Mouse (Mus musculus): ENCODE results near the gene Stat5b. TPM values are rescaled to one million over a fixed set of nuclear protein-coding genes. Genes with fewer than 3 reads are reported as not detected.

Stat5b gene
- total and polyA plus RNA-seq, 2 experiments from 2014 or later = 8.8 to 22.6 TPM

DNA sequence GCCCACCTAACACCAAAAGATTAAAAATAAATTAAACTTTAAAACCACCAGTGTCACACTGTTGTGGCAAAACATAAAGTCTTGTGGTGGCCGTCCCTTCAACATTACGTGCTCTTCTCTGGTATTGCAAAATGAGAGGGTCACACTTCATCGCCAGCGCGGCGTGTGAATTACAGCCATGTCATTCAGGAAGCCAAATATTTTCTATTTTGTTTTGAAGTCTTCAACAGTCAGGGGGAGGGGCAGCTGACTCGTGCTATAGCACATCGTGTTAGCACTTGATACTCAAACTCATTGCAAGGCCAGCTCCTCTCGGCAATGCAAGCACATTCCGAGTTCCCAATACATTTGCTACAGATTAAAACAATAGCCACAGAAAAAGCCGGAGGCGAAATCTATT, 9.7 kb downstream of the Stat5b start:
- H3K9me3 ChIP-seq (ENCODE audit: low read length) = no peaks in the 10 kb centered on the region
- DNase-seq (no peak), ATAC-seq (no peak)
- H3K4me3 ChIP-seq (ENCODE audit: low read depth, low read length) = no peak overlapping the region
- no peak overlapping the region for H3K4me2 ChIP-seq (ENCODE audit: low read depth)
- H3K27me3 ChIP-seq (ENCODE audit: insufficient read depth, low read length) = no peaks in the 10 kb centered on the region
- no peaks in the 10 kb centered on the region for H3K36me3 ChIP-seq (ENCODE audit: insufficient read depth)
- TF ChIP-seq CTCF (IDR thresholded peaks at IDR 0.05; ENCODE audit: low read depth) = no peak
- WGBS = 80% methylated on average over 12 of the region's 12 CpGs
- H3K9ac ChIP-seq = no peak overlapping the region
- H3K27ac ChIP-seq (ENCODE audit: low read depth, low read length) = no peak overlapping the region
- H3K4me1 ChIP-seq (ENCODE audit: insufficient read depth) = no peaks in the 10 kb centered on the region

DNA sequence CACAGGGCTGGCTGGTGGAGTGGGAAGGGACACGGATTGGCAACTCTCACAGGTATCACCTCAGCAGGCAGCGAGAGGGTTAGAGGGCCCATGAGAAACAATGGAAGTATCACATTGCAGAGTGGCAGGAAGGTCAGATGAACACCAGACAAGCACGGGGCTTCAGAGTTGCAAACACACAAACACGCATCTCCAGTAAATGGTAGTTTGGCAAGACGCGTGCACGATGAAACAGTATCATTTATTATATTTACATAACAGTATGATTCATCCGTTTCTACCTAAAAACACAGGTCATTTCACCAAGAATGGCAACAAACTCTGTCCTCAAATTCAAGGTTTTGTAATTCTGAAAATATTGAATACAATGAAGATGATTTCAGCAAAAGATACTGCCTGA, 11.0 kb downstream of the Stat5b start:
- Histone ChIP-seq H3K27me3 (ENCODE audit: insufficient read depth, low read length) (no peaks in the 10 kb centered on the region), H3K9me3 (ENCODE audit: low read length) (no peaks in the 10 kb centered on the region), H3K4me1 (ENCODE audit: insufficient read depth) (no peaks in the 10 kb centered on the region), H3K36me3 (ENCODE audit: insufficient read depth) (no peaks in the 10 kb centered on the region), H3K4me2 (ENCODE audit: low read depth) (no peak overlapping the region), H3K9ac (no peak overlapping the region), H3K27ac (ENCODE audit: low read depth, low read length) (no peak overlapping the region), H3K4me3 (ENCODE audit: low read depth, low read length) (no peak overlapping the region)
- TF ChIP-seq CTCF (IDR thresholded peaks at IDR 0.05; ENCODE audit: low read depth) = no peak
- 82% methylated on average over 8 of the region's 8 CpGs for WGBS
- ATAC-seq (no peak), DNase-seq (no peak)

DNA sequence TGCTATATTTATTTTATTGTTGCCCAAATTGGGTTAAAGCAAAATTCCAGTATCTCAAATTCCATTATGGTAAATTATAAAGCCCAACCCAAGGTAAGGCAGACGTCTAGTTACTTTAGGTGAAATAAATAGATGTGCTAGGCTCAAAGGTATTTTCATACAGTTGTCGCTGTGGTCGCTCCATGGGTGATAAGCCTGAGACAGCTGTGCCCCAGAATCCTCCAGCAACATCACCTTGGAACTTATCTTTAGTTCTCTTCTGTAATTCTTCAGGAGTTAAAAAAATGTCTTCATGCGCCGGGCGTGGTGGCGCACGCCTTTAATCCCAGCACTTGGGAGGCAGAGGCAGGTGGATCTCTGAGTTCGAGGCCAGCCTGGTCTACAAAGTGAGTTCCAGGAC, 11.6 kb downstream of the Stat5b start:
- no peak overlapping the region for H3K4me2 ChIP-seq (ENCODE audit: low read depth)
- no peaks in the 10 kb centered on the region for H3K36me3 ChIP-seq (ENCODE audit: insufficient read depth)
- WGBS = 95% methylated on average over 9 of the region's 9 CpGs
- no peak overlapping the region for H3K27ac ChIP-seq (ENCODE audit: low read depth, low read length)
- no peaks in the 10 kb centered on the region for H3K9me3 ChIP-seq (ENCODE audit: low read length)
- no peak for TF ChIP-seq CTCF (IDR thresholded peaks at IDR 0.05; ENCODE audit: low read depth)
- no peaks in the 10 kb centered on the region for H3K27me3 ChIP-seq (ENCODE audit: insufficient read depth, low read length)
- ATAC-seq (no peak), DNase-seq (no peak)
- no peaks in the 10 kb centered on the region for H3K4me1 ChIP-seq (ENCODE audit: insufficient read depth)
- H3K4me3 ChIP-seq (ENCODE audit: low read depth, low read length) = no peak overlapping the region
- H3K9ac ChIP-seq = no peak overlapping the region

DNA sequence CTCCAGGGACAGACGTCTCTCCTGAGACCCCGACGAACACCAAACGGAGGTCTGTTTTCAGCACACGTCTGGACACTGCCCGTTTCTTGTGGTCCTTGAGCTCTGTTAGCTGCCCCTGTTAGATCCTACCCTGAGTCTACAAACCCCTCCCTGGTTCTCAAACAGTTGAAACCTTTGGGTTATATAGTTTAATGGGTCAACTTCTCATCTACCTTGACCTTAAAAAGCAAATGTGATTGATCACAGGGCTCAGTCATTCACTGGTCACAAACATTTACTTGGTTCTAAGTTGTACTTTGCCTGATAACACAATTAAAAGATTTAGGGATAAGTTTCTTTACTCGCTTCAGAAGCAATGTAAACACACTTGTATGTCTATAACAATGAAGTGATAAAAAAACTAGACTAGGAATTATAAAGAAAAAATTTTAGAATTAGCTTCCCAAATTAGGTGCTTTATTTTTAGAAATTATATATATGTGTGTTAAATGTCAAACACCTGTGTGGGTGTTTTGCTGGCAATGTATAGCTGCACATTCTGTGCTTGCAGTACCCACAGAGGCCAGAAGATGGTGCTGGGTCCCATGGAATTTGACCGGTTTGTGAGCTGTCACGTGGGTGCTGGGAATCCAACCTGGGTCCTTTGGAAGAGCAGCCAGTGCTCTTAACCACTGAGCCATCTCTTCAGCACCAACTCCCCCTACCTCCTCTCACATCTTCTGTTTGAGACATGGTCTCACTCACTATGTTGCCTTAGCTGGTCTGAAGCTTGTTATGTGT, 13.4 kb downstream of the Stat5b start:
- H3K4me1 ChIP-seq (ENCODE audit: insufficient read depth) = no peaks in the 10 kb centered on the region
- DNase-seq (no peak), ATAC-seq (no peak)
- TF ChIP-seq CTCF (IDR thresholded peaks at IDR 0.05; ENCODE audit: low read depth) = peak; percentile 54
- 88% methylated on average over 9 of the region's 9 CpGs for WGBS
- peaks cover under 1% of the 10 kb centered on the region; the same call in 1 of the 2 replicates for H3K27me3 ChIP-seq (ENCODE audit: insufficient read depth, low read length)
- no peak overlapping the region for H3K27ac ChIP-seq (ENCODE audit: low read depth, low read length)
- H3K4me3 ChIP-seq (ENCODE audit: low read depth, low read length) = no peak overlapping the region
- no peak overlapping the region for H3K4me2 ChIP-seq (ENCODE audit: low read depth)
- H3K36me3 ChIP-seq (ENCODE audit: insufficient read depth) = no peaks in the 10 kb centered on the region
- no peak overlapping the region for H3K9ac ChIP-seq
- H3K9me3 ChIP-seq (ENCODE audit: low read length) = no peaks in the 10 kb centered on the region

DNA sequence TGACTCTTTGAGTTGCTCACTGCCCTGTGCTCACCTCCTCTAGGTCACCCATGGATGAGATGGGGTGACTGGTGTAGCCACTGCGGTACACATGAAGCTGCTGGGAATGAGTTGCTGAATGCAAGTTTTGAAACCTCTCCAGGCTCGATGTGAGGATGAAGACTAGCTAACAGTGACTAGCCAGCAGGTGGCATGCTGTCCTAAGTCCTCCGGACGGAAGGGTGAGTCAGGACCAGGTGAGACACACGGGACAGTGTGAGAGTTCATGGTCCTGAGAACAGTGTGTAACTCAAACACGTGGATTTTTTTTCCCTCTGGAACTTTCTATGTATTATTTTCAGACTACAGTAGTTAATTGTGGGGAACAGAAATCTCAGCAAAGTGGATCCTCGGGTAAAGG, 17.1 kb downstream of the Stat5b start:
- Histone ChIP-seq H3K9me3 (ENCODE audit: low read length) (no peaks in the 10 kb centered on the region), H3K36me3 (ENCODE audit: insufficient read depth) (no peaks in the 10 kb centered on the region), H3K9ac (no peak overlapping the region), H3K27me3 (ENCODE audit: insufficient read depth, low read length) (peaks cover 4% of the 10 kb centered on the region; the same call in 1 of the 2 replicates), H3K4me1 (ENCODE audit: insufficient read depth) (no peaks in the 10 kb centered on the region), H3K4me3 (ENCODE audit: low read depth, low read length) (no peak overlapping the region), H3K27ac (ENCODE audit: low read depth, low read length) (no peak overlapping the region), H3K4me2 (ENCODE audit: low read depth) (no peak overlapping the region)
- whole genome bisulfite sequencing = 72% methylated on average over 7 of the region's 7 CpGs
- 0 out of 2 replicates have a peak, but pooled peaks have one; percentile 12 for TF ChIP-seq CTCF (IDR thresholded peaks at IDR 0.05; ENCODE audit: low read depth)
- ATAC-seq (no peak), DNase-seq (no peak)

DNA sequence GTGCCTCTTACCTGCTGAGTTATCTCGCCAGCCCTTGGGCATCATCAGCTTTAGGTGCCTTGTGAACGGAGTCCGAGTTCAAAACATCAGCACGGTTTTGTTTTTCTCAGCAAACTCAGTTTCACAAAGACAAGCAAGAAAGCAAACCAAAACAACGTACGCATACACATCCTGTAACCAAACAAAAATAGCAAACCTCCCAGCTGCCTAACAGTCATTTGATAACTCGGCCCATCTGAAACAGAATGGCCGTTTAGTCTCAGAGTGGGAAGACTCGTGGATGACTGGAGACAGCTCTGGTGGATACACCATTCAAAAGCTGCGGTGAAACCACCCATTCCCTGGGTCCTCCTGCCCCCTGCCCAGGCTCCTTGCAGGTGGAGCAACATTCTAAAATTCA, 19.1 kb downstream of the Stat5b start:
- peaks cover 5% of the 10 kb centered on the region; the same call in 1 of the 2 replicates for H3K4me1 ChIP-seq (ENCODE audit: insufficient read depth)
- no peak overlapping the region for H3K27ac ChIP-seq (ENCODE audit: low read depth, low read length)
- H3K27me3 ChIP-seq (ENCODE audit: insufficient read depth, low read length) = peaks cover 4% of the 10 kb centered on the region; the same call in 1 of the 2 replicates
- no peak overlapping the region for H3K9ac ChIP-seq
- WGBS = 78% methylated on average over 10 of the region's 10 CpGs
- ATAC-seq (no peak), DNase-seq (no peak)
- no peak overlapping the region for H3K4me2 ChIP-seq (ENCODE audit: low read depth)
- no peak for TF ChIP-seq CTCF (IDR thresholded peaks at IDR 0.05; ENCODE audit: low read depth)
- no peak overlapping the region for H3K4me3 ChIP-seq (ENCODE audit: low read depth, low read length)
- no peaks in the 10 kb centered on the region for H3K9me3 ChIP-seq (ENCODE audit: low read length)
- no peaks in the 10 kb centered on the region for H3K36me3 ChIP-seq (ENCODE audit: insufficient read depth)

DNA sequence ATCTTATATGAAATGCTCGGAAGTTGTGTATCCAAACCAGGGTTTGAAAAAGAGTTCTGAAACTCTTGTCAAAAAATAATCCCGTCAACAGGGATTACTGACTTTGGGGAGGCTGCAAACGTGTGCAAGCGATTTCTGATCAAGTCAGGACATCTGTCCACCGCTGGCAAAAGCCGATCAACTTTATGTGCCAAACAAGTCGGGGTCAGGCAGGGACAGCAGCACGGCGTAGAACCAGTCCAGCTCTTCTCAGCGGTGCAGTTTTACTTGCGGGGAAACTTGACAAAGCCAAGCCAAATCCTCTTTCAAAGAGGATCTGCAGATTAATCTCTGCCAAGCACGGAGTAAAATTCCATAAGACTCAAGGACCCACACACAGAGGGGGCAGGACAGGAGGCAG, 20.8 kb downstream of the Stat5b start:
- H3K4me2 ChIP-seq (ENCODE audit: low read depth) = no peak overlapping the region
- peaks cover 6% of the 10 kb centered on the region; the same call in 1 of the 2 replicates for H3K4me1 ChIP-seq (ENCODE audit: insufficient read depth)
- ATAC-seq = no peak
- H3K4me3 ChIP-seq (ENCODE audit: low read depth, low read length) = no peak overlapping the region
- peaks cover 4% of the 10 kb centered on the region; the same call in 1 of the 2 replicates for H3K27me3 ChIP-seq (ENCODE audit: insufficient read depth, low read length)
- 59% methylated on average over 12 of the region's 12 CpGs for WGBS
- H3K36me3 ChIP-seq (ENCODE audit: insufficient read depth) = no peaks in the 10 kb centered on the region
- no peak for DNase-seq
- H3K27ac ChIP-seq (ENCODE audit: low read depth, low read length) = no peak overlapping the region
- no peak overlapping the region for H3K9ac ChIP-seq
- H3K9me3 ChIP-seq (ENCODE audit: low read length) = no peaks in the 10 kb centered on the region
- TF ChIP-seq CTCF (IDR thresholded peaks at IDR 0.05; ENCODE audit: low read depth) = no peak
